Mouse (Mus musculus) hindbrain, embryonic 10.5 days (tissue): ENCODE results near the gene Tns3. TPM values are rescaled to one million over a fixed set of nuclear protein-coding genes. Genes with fewer than 3 reads are reported as not detected.

Experiments used
- DNase-seq: peaks from one replicate; pipeline ENCODE4 v3.0.0-alpha.2; 2017; ENCODE audit warnings: low spot score
- H3K27ac ChIP-seq: fragments of 300-500 bp; sonication (generic); 2 replicates; pipeline ENCODE4 v1.5.1; 2016; ENCODE audit warnings: mild to moderate bottlenecking, moderate library complexity
- H3K27me3 ChIP-seq: fragments of 300-500 bp; sonication (generic); 2 replicates; pipeline ENCODE4 v1.6.1; 2016; ENCODE audit warnings: mild to moderate bottlenecking; ENCODE audit not compliant: poor library complexity, insufficient read depth, severe bottlenecking
- H3K36me3 ChIP-seq: fragments of 300-500 bp; sonication (generic); 2 replicates; pipeline ENCODE4 v1.6.1; 2016; ENCODE audit warnings: mild to moderate bottlenecking, moderate library complexity
- H3K4me1 ChIP-seq: fragments of 300-500 bp; sonication (generic); replicated peaks from 2 replicates; pipeline ENCODE4 v1.6.1; 2016; ENCODE audit warnings: mild to moderate bottlenecking
- H3K4me3 ChIP-seq: fragments of 300-500 bp; sonication (generic); 2 replicates; pipeline ENCODE4 v1.5.1; 2016; ENCODE audit warnings: mild to moderate bottlenecking, moderate library complexity
- H3K9me3 ChIP-seq: fragments of 300-500 bp; sonication (generic); 2 replicates; pipeline ENCODE4 v1.6.1; 2016; ENCODE audit warnings: mild to moderate bottlenecking, moderate library complexity
- WGBS: fragments of 180-500 bp; shearing (Covaris S2); methylation state at CpG from one replicate; pipeline ENCODE4 v1.1.7; 2016; 5-methylcytosine and 5-hydroxymethylcytosine counted together
- polyA plus RNA-seq: library from polyadenylated mRNA; unstranded; fragments of >200 nt; fragmentation: Nextera tagmentation; extraction: Ambion mirVana; gene quantifications from 2 replicates; pipeline ENCODE4 v1.2.1, GENCODE M21; 2016

The Tns3 gene
- polyA plus RNA-seq, 1 experiment from 2014 or later: 9.7 TPM

DNA sequence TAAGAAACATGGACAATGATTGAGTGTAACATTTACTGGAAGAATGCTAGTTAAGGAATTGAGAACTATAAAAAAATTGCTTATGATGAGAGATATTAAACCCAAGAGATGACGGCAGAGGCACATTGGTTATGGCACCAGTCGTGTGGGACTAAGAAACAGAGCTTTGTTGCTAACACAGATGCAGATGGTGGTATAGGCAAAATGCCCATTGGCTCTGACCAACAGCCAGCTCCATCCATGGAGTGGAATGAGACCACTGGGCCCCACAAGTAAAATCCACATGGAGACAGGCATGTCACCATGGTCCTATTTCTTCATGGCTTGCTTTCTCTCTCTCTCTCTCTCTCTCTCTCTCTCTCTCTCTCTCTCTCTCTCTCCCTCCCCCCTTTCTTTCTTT, 223.6 kb downstream of the Tns3 start:
- H3K4me1 ChIP-seq: no peaks in the 10 kb centered on the region
- 88% methylated on average over 2 of the region's 2 CpGs for WGBS
- H3K36me3 ChIP-seq: peaks cover 28% of the 10 kb centered on the region
- H3K4me3 ChIP-seq: no peak overlapping the region
- H3K27me3 ChIP-seq: no peaks in the 10 kb centered on the region
- no peak for DNase-seq
- no peaks in the 10 kb centered on the region for H3K9me3 ChIP-seq
- no peak overlapping the region for H3K27ac ChIP-seq

DNA sequence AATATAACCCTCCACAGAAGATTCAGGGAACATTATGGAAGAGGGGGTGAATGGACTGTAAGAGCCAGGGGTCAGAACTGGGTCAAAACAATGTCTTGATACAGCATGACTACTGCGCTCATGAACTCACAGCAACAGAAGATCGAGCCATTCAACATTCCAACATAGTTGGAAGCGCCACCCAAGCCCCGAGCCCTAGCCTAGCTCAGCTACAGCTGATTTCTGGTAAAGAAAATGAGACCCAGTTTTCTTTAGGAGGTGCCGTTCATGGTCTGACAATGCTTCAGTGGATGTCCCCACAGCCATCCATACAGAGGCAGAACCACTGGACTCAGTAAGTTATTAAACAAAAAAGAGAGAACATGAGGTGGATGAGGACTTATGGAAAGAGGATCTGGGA, 224.1 kb downstream of the Tns3 start:
- no peak for DNase-seq
- no peak overlapping the region for H3K4me3 ChIP-seq
- H3K9me3 ChIP-seq: no peaks in the 10 kb centered on the region
- no peak overlapping the region for H3K27ac ChIP-seq
- WGBS: 94% methylated on average over 5 of the region's 5 CpGs
- H3K4me1 ChIP-seq: no peaks in the 10 kb centered on the region
- peaks cover 31% of the 10 kb centered on the region for H3K36me3 ChIP-seq
- H3K27me3 ChIP-seq: no peaks in the 10 kb centered on the region

DNA sequence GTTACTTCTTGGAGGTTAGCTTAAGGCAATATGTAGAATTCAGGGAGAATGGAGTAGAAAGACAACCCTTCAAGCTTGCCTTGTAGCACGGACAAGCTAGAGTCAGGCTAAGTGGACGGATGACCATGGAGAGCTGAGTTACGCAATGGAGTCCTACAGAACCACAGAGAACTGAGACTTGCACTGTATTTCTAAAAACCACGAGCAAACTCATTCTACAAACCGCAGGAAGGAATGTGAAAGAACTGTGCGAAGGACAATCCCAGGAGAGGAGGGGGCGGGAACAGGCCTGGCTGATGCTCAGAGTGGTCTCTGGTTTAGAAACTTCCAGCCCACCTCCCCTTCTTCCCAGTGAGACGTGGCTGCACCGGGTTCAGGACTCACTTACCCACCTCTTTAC, 225.3 kb downstream of the Tns3 start:
- Histone ChIP-seq H3K4me1 (no peaks in the 10 kb centered on the region), H3K27me3 (no peaks in the 10 kb centered on the region), H3K9me3 (no peaks in the 10 kb centered on the region), H3K27ac (no peak overlapping the region), H3K36me3 (peaks cover 34% of the 10 kb centered on the region), H3K4me3 (no peak overlapping the region)
- no peak for DNase-seq
- WGBS: 92% methylated on average over 9 of the region's 9 CpGs

DNA sequence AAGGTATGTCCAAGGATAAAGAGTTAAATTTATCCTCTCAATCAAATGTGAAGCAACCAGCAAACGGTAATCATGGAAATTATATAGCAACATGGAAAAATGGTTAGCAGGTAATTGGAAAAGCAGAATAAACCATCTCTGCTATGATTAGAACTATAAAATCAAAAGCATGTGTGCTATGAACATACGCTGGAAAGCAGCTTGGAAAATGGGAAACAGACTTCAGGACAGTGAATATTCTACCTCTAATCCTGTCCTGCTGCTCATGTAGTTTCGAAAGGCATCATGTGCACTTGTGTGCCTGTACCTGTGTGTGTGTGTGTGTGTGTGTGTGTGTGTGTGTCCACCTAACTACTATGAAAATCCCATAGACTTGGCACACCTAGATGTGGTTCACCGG, 226.1 kb downstream of the Tns3 start:
- whole genome bisulfite sequencing: 94% methylated on average over 4 of the region's 4 CpGs
- no peak for DNase-seq

DNA sequence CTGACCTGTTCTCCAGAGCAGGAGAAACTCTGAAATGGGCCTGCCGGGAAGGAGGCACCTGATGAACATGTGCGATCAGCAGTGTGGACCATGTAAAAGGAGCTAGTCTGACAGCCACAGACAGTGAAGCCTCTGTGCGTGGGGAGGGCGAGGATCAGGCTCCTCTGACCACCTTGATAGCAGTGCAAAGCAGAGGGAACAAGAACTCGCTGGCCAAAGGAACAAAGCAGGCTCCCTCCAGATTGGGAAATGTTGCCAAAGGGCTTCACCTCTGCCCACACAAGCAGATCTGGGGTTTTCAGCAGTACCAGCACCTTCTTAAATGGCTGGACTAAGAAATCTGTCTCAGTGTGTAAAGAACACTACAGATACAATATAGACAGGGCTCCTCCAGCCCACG, 229.2 kb downstream of the Tns3 start:
- H3K36me3 ChIP-seq: peaks cover 33% of the 10 kb centered on the region
- no peak for DNase-seq
- H3K4me3 ChIP-seq: no peak overlapping the region
- no peaks in the 10 kb centered on the region for H3K4me1 ChIP-seq
- H3K27ac ChIP-seq: no peak overlapping the region
- no peaks in the 10 kb centered on the region for H3K9me3 ChIP-seq
- WGBS: 95% methylated on average over 6 of the region's 6 CpGs
- no peaks in the 10 kb centered on the region for H3K27me3 ChIP-seq

More for the DNA sequence above, 226.1 kb downstream of the Tns3 start:
- no peaks in the 10 kb centered on the region for H3K27me3 ChIP-seq
- no peak overlapping the region for H3K4me3 ChIP-seq
- no peaks in the 10 kb centered on the region for H3K4me1 ChIP-seq
- H3K9me3 ChIP-seq: no peaks in the 10 kb centered on the region
- H3K36me3 ChIP-seq: peaks cover 33% of the 10 kb centered on the region
- H3K27ac ChIP-seq: no peak overlapping the region

DNA sequence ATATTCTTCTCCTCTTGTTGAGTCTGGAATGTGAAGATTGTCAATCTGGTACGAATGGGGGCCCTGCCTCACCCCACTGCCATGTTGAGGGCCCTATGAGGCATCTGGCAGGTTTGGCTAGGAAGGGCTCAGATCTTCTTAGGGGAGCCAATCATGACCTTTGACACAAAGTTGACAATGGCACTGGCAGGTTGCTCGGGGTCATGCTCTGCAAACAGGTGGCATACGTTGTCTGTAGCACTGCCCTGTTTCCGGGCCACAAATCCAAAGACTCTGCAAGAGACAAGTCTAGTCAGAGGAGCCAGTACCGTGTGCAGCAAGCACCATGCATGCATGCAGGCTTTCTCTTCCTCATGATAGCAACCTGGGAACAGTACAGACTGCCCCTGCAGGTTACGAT, 230.0 kb downstream of the Tns3 start:
- H3K4me3 ChIP-seq: no peak overlapping the region
- DNase-seq: no peak
- H3K9me3 ChIP-seq: no peaks in the 10 kb centered on the region
- H3K27ac ChIP-seq: no peak overlapping the region
- H3K36me3 ChIP-seq: peaks cover 33% of the 10 kb centered on the region
- WGBS: 92% methylated on average over 6 of the region's 6 CpGs
- no peaks in the 10 kb centered on the region for H3K27me3 ChIP-seq
- no peaks in the 10 kb centered on the region for H3K4me1 ChIP-seq

DNA sequence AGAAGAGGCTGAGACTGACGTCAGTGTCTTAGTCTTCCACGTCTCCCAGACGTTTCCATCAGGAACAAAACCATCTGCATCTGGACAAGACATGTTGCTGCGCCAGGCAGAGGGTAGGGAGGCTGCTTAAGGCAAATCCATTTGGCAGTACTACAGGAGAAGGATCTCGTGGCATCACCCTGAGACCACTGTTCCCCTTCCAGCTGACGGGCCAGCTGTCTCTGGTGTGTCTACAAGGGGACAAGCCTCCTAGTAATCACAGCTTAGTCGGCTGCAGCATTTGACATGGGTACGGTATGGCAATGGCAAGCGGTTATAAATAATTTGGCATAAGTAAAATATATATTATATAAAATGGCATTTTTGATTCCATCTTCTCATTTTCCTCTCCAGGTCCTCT, 230.9 kb downstream of the Tns3 start:
- no peaks in the 10 kb centered on the region for H3K9me3 ChIP-seq
- WGBS: 93% methylated on average over 9 of the region's 9 CpGs
- peaks cover 37% of the 10 kb centered on the region for H3K36me3 ChIP-seq
- H3K27ac ChIP-seq: no peak overlapping the region
- DNase-seq: no peak
- no peaks in the 10 kb centered on the region for H3K27me3 ChIP-seq
- no peaks in the 10 kb centered on the region for H3K4me1 ChIP-seq
- no peak overlapping the region for H3K4me3 ChIP-seq

DNA sequence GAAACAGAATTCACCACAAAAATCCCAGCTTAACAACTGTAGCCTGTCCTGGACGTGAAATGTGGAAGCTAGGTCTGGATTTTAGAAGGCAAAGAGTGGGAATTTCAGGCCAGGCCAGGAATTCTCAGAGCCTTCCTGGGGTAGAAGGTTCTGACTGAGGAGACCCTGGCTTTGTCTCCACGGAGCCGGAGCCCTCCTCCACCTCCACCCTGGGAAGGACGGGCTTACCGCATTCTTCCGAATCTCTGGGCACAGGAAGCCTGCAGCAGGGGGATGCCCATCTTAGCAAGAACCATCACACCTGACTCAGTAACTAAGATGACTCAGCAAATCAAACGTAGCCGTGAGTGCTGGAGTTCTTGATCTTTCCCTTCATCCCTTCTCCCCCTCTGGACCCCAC, 231.4 kb downstream of the Tns3 start:
- Histone ChIP-seq H3K36me3 (peaks cover 37% of the 10 kb centered on the region), H3K4me3 (no peak overlapping the region), H3K4me1 (no peaks in the 10 kb centered on the region), H3K27me3 (no peaks in the 10 kb centered on the region), H3K9me3 (no peaks in the 10 kb centered on the region), H3K27ac (no peak overlapping the region)
- WGBS: 90% methylated on average over 8 of the region's 8 CpGs
- no peak for DNase-seq

DNA sequence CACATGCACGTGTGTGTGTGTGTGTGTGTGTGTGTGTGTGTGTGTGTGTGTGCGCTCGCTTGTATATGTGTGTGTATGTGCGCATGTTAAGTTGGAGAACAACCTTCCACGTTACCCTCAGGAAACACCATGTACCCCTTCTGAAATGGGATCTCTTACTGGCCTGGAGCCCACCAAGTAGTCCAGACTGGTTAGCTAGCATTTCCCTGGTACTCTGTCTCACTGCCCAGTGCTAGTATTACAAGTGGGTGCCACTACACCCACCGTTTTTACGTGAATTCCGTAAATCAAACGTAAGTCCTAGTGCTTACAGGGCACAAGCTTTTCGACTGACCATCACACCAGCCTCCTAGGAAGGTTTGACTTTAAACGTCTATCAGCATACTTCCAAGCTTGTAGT, 236.7 kb downstream of the Tns3 start:
- DNase-seq: no peak
- Histone ChIP-seq H3K4me3 (no peak overlapping the region), H3K4me1 (peaks cover 5% of the 10 kb centered on the region; the same call in 1 of the 2 replicates), H3K27ac (no peak overlapping the region), H3K36me3 (peaks cover 4% of the 10 kb centered on the region; the same call in 1 of the 2 replicates), H3K27me3 (no peaks in the 10 kb centered on the region), H3K9me3 (no peaks in the 10 kb centered on the region)
- WGBS: 90% methylated on average over 11 of the region's 11 CpGs

DNA sequence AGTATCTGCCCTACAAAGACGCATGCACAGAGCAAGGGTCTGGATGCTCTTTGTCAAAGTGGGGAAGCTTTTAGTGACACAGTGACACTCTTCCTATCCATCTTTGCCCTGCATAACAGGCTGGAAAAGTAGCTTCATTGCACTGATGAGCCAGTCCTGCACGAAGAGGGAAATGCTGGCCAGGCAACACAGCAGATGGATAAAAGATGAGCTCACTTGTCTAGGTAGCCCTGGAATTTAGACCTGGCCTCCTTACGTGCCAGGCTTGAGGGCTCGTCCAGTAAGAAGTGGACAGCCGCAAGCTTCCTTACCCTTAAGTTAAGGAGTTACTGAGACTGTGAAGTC, 239.1 kb downstream of the Tns3 start:
- Histone ChIP-seq H3K27ac (no peak overlapping the region), H3K27me3 (no peaks in the 10 kb centered on the region), H3K4me1 (peaks cover 5% of the 10 kb centered on the region; the same call in 1 of the 2 replicates), H3K36me3 (peaks cover 4% of the 10 kb centered on the region; the same call in 1 of the 2 replicates), H3K4me3 (no peak overlapping the region), H3K9me3 (no peaks in the 10 kb centered on the region)
- no peak for DNase-seq
- WGBS: 85% methylated on average over 5 of the region's 5 CpGs

DNA sequence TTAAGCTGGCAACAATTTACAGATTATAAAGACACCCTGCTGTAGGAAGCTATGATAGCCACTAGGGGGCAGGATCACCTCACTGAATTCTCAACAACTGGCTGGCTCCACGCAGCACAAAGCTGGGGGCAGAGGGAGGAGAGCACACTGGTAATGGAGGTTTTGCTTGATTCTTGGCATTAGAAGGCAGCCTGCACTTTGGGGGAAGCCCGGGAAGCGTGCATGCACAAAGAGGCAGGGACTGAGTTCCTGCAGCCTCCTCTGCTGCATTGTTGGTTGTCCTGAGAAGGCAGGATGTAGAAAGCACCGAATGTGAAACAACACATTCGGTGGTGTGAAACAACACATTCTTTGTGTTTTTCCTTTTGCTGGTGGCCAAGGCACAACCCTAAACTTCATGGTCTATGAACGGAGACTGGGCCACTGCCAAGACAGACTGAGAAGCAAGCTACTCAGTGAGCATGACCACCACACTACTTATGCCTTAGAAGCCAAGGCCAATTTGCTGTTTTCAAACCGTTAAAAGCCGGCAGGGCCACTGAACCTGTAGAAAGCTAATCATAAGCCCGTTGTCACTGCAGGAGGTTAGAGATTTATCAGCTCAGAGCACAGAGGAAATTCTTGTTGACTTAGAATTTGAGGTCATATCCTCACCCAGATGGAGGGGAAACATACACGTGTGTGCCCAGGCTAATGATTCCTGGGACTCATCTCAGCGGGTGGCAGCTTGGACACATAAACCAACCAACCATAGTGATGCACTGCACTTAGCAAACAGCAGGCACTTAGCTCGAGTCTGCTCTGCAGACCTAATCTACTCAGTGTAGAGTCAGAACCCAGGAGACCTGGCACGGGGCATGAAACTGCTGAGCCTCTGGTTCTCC, 239.8 kb downstream of the Tns3 start:
- Histone ChIP-seq H3K9me3 (no peaks in the 10 kb centered on the region), H3K4me3 (no peak overlapping the region), H3K27me3 (no peaks in the 10 kb centered on the region), H3K4me1 (peaks cover 5% of the 10 kb centered on the region; the same call in 1 of the 2 replicates), H3K36me3 (0 out of 2 replicates have a peak, but pooled peaks cover 4% of the 10 kb centered on the region), H3K27ac (peak overlapping the region; percentile 70)
- 46% methylated on average over 13 of the region's 13 CpGs for WGBS
- peak; percentile 73 for DNase-seq

DNA sequence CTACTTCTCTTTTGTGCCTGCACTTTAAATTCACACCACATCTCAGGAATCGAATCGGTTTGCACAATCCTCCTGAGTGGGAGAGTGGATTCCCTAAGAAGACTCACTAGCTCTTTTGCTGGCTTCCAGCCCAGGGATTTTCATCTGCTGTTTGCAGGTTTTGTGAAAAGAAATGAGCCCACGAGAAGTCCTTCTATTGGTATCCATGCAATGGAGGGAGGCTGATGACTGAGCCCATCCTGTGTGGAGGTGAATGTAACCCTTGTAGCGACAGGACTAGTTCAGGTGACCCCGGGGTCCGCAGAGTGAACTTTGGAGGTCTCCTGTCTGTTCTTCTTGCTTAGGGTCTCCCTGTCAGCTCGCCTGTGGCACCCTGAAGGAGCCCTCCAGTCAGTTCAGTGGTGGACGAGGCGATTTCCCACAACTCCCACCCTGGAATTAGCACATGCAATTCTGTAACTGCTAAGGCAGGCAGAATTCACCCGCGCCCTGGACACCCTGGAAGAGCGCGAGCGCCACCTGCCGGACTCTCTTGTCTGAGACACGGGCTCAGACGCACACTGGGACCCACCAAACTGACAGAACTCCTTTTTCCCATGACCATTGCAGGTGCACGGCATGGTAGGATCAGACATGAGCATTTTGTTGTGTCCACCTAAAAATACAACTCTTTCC, 259.0 kb downstream of the Tns3 start:
- 31% methylated on average over 18 of the region's 18 CpGs for WGBS
- no peaks in the 10 kb centered on the region for H3K27me3 ChIP-seq

DNA sequence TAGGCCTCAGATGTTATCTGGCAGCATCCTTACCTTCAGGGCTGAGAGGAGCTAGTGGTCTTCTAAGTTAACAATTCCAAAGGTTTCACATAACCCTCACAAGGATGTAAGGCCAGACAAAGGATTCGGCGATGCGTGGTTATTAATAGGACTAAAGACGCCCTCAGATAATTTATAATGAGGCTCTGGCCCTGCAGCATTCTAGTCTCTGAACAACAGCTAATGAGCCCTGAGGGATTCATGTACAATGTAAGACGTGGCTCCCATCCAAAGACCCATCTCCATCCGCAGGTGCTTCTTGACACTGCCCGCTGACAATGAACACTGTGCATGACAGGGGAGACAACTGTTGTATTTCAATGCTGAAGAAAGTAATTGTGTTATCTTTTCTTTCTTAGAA, 263.0 kb downstream of the Tns3 start:
- Histone ChIP-seq H3K27ac (no peak overlapping the region), H3K27me3 (no peaks in the 10 kb centered on the region), H3K4me3 (no peak overlapping the region), H3K36me3 (no peaks in the 10 kb centered on the region), H3K4me1 (no peaks in the 10 kb centered on the region), H3K9me3 (peaks cover 4% of the 10 kb centered on the region; the same call in 1 of the 2 replicates)
- no peak for DNase-seq
- 84% methylated on average over 7 of the region's 7 CpGs for WGBS

More for the DNA sequence above, 259.0 kb downstream of the Tns3 start:
- no peaks in the 10 kb centered on the region for H3K36me3 ChIP-seq
- H3K9me3 ChIP-seq: 0 out of 2 replicates have a peak, but pooled peaks cover 2% of the 10 kb centered on the region
- H3K4me3 ChIP-seq: no peak overlapping the region
- no peak overlapping the region for H3K27ac ChIP-seq
- no peaks in the 10 kb centered on the region for H3K4me1 ChIP-seq
- DNase-seq: peak; percentile 77
